Mouse (Mus musculus): Measurements from ENCODE around the gene Ubac1.

DNA sequence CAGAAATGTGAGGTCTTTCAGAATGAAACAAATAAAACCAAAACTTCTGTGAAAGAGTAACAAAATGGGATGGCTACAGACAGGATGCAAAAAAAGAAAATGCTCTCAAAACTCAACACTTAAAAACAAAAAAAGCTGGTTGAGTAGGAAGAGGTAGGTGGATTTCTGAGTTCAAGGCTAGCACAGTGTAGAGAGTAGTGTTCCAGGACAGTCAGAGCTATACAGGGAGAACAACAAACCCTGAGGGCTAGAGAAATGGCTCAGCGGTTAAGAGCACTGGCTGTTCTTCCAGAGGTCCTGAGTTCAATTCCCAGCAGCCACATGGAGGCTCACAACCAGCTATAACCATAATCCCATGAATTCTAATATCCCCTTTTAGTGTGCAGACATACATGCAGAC lies 47.0 kb upstream of the Ubac1 start:
- TF ChIP-seq CTCF (IDR thresholded peaks at IDR 0.05; ENCODE audit: extremely low read depth, insufficient read length, insufficient replicate concordance, low read depth, low read length): no peak
- TF ChIP-seq POLR2A (IDR thresholded peaks at IDR 0.05; ENCODE audit: low read depth, low read length): no peak

Data from small intestine, adult 2 months (tissue).